Mouse (Mus musculus): ENCODE data around the gene Smyd3. TPM values are rescaled to one million over a fixed set of nuclear protein-coding genes. Genes with fewer than 3 reads are reported as not detected.
"Not testable (repeated sequence)": the region's sequence is repeated elsewhere in the genome, so short reads cannot be mapped to it uniquely, and the experiment has no call there.

Smyd3 gene
- total RNA-seq, 4 experiments from 2014 or later, result 25.1 to 28.9 (median 26.2) TPM

DNA sequence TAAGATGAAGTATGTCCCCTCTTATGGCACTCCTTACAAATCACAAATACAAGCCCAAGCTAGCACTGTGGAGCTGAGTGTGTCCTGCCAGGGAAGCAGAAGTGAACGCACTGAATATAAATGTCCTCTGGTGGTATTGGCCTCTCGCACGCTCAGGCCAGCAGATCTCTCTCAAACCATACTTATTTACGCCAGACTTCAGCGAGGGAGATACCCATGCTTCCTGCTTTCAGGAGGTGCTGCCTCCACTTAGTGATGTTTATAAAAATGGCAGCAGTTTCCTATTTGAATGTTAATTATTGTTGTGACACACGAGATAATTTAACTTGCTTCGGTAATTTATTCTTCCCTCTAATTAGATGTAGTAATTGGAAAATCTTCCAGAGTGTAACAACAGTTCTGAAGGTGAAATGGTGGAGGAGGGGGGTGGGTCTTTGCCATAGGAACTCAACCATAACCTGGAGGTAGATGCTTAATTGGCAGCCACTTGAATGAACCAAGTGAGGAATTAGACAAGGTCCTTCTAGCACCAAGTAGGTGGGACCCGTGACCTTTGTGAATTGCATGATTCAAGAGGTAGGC, 224.0 kb downstream of the Smyd3 start:
- no peak for DNase-seq (ENCODE audit: low spot score in 2 of 2)

DNA sequence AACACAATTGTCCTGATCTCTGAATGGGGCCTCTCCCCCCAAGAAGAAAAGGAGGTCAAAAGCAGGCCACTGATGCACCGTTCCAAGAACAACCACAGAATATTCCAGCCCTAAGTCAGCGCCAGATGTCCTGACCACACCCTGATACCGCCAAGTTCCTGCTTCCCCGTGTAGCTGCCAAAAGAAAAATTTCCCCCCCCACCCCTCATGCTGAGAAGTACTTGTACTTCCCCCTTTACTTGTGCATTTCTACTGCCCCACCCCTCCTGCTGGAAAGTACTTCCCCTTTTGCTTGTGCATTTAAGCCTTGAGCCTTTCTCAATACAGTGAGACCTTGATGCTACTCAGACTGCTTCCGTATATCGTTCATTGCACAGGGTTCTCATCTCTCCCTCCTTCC, 227.7 kb downstream of the Smyd3 start:
- not testable (repeated sequence) for DNase-seq (ENCODE audit: low spot score in 2 of 2)

GRCm38 (mm10) chr1:179289744-179290143, 228.1 kb downstream of the Smyd3 start:
- DNase-seq (ENCODE audit: low spot score in 2 of 2), result no peak

DNA sequence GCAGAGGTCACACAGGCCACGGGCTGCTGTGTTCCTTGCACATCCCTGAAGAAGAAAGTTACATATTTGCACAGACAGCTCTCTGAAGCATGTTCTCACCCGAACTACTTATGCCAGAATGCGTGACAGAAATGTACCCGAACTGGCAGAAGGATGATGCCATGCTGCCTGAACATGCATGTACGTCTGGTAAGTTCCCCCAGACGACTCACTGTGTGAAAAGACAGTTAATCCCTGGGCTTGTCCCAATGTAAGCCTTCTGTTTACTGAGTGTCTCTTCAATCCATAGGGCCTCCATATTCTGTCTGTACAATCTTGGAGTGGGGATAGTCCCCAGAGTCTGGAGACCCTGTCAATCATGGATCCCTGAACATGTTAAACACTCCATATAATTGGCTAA, 231.1 kb downstream of the Smyd3 start:
- DNase-seq (ENCODE audit: low spot score in 2 of 2), result no peak

DNA sequence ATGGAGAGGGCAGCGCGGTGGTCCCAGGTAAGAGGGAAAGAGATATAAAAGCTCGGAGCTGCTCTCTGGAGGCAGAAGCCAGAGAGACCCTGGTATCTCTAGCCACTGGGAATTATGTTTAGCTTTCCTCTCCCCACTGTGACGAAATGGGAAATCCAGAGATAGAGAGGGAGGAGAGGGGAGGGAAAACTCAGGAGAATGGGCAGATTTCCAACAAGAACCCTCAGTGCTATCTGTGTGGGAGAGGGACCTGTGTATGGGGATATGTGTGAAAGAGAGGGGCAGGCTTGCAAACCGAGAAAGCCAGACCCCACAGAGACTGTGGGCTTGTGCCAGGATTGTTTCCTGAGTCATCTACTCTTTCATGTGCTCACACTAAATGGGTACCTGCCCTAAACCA, 235.0 kb downstream of the Smyd3 start:
- no peak for DNase-seq (ENCODE audit: low spot score in 2 of 2)

DNA sequence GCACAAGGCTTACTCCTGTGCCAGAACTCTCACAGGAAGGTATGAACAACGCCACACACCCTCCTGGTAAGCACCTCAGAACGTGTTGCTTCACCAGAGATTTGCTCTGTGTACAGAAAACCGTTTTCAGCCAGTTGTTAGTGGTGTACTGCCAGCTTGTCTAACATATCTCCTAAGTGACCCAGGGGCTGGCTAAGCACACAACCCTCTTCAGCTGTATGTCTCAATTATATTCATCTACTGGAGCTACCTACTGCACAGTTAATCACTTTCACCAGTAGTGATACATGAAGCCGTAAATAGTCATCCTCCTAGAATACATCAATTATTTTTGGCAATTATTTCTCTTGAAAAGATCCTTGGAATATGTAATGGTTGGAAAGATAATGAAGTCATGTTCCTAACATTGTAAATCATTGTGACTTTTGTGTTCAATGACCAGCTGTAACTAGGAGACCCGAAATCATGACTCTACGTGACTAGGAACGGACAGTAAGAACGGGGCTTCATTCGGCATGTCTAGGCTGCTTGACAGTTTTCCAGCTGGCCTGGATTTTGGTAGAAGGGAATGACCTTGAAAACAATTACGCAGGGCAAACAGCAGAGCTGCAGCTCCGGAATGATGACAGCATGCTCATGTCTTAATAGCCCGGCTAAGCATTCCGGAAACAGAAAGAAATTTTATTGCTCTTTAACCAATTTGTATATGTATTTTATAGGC, 236.3 kb downstream of the Smyd3 start:
- DNase-seq (ENCODE audit: low spot score in 2 of 2), result no peak

- no peak for DNase-seq (ENCODE audit: low spot score in 2 of 2)
These were observed 238.7 kb downstream of the Smyd3 start for GRCm38 (mm10) chr1:179279116-179279515.

- DNase-seq (ENCODE audit: low spot score in 2 of 2), result no peak
These were observed 240.5 kb downstream of the Smyd3 start for GRCm38 (mm10) chr1:179277346-179277745.

- no peak for DNase-seq (ENCODE audit: low spot score in 2 of 2)
These were observed 241.0 kb downstream of the Smyd3 start for GRCm38 (mm10) chr1:179276866-179277265.

DNA sequence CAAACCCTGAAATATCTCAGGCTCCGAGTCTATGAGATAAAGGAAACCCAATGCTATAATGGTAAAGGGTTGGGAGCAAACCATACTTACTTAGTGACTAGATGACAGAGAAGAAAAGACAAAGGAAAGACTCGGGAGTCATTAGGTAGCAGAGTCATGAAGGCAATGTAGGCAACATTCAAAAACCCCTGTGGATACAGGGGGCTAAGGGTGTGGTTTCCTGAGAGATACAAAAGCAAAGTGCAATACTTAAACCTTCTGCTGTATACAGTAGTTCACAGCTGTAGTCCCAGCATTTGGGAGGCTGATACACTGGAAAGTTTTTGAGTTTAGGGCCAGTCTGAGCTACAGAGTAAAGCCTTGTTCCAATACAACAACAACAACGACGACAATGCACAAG, 244.9 kb downstream of the Smyd3 start:
- no peak for DNase-seq (ENCODE audit: low spot score in 2 of 2)

- DNase-seq (ENCODE audit: low spot score in 2 of 2), result no peak
These were observed 245.5 kb downstream of the Smyd3 start for GRCm38 (mm10) chr1:179272351-179272750.

GRCm38 (mm10) chr1:179266936-179267335, 250.9 kb downstream of the Smyd3 start:
- DNase-seq (ENCODE audit: low spot score in 2 of 2), result no peak

- no peak for DNase-seq (ENCODE audit: low spot score in 2 of 2)
These were observed 256.3 kb downstream of the Smyd3 start for GRCm38 (mm10) chr1:179261496-179261966.

GRCm38 (mm10) chr1:179255826-179256512, 261.9 kb downstream of the Smyd3 start:
- DNase-seq (ENCODE audit: low spot score in 2 of 2), result no peak

- DNase-seq (ENCODE audit: low spot score in 2 of 2), result no peak
These were observed 263.3 kb downstream of the Smyd3 start for GRCm38 (mm10) chr1:179254531-179254930.

DNA sequence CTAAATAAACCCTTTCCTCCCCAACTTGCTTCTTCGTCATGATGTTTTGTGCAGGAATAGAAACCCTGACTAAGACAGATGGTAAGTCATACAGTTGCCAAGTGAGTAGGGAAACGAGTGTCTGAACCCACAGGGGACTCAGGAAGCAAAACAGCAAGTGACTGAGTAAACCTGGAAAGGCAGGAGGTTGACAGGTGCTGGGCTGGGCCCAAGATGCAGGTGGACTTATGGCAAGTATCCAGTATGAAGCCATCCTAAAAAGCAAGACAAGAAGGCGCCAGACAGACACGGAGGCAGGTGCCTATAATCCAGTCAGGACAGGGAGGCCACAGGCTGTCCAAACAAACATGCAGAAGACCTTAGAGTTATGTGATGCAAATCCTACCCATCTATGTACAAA, 265.2 kb downstream of the Smyd3 start:
- no peak for DNase-seq (ENCODE audit: low spot score in 2 of 2)

- no peak for DNase-seq (ENCODE audit: low spot score in 2 of 2)
These were observed 267.5 kb downstream of the Smyd3 start for GRCm38 (mm10) chr1:179250388-179250787.

DNA sequence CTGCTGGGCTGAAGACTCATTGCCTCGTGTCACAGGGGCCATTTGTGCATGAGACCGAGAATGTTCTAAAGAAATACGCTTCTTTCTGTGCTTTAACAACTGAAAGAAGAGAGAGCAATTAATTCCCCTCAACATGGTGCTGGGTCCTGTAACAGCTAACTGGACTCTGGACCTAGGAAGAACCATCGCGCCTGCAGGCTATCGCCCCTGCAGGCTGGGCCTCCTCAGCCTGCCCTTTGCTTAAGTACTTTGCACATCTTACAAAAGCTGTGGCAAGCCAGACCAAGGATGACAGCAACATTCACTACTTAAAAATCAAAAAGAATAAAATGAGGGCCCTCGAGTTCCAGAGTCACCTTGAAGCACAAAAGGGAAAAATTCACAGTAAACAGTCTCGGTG, 274.3 kb downstream of the Smyd3 start:
- no peak for DNase-seq (ENCODE audit: low spot score in 2 of 2)

DNA sequence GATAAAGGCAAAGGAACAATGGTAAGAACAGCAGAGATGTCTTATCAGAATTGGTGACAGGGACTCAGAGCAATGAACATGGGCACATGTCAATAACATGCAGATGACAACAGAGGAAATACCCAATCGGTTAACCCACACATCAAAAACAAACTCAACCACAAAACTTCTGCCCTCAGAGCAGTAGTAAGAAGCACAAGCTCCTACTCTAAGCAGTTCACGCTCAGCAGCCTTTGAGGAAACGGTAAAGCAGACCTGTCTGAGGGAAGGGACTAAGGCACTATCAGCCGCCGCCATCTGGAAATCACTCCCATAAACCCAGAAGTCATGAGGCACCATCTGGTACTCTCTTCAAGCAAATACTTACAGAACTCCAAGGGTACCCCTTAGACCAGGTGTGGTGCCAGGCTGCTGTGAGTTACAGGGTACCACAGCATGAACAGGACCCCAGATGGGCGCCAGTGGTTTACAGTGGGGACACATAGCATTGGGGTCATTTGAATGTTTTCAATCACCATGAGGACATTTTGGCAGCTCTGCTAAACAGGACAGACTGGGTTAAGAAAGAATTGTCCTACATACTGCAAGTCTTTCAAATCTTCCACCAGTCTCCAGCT, 277.1 kb downstream of the Smyd3 start:
- no peak for DNase-seq (ENCODE audit: low spot score in 2 of 2)

DNA sequence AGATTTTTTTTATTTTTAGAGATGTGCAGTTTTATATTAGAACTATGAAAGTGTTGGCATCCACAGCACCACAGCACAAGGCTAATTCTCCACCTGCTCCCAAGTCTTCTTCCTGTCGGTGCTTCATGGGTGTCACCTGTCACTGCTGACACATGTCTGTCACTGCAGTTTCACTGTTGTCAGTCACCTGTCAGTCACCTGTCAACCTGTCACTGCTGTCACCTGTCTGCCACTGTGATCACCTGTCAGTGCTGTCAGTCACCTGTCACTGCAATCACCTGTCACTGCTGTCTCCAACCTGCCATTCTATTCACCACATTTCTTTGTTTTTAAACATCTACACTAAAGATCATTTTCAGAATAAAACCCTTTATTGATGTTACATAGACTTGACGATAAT, 279.2 kb downstream of the Smyd3 start:
- DNase-seq (ENCODE audit: low spot score in 2 of 2), result no peak

DNA sequence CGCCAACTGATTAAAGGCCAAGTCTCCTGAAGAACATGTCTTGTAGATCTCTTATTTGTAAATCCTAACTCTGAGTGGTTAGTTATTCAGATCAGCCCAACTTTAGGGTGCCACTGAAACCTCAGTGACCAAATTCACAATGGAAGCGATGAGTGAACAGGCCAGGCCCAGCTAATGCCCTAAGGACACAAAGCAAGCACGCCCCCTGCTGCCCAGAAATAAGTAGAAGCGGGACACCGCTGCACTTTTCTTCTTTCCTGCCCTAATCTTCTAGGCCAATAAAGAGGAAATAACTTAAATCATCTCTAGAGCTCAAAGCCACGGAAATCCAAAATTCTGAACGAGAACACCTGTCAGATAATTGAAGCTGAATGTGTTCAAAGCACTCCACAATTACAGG, 279.9 kb downstream of the Smyd3 start:
- DNase-seq (ENCODE audit: low spot score in 2 of 2), result no peak

DNA sequence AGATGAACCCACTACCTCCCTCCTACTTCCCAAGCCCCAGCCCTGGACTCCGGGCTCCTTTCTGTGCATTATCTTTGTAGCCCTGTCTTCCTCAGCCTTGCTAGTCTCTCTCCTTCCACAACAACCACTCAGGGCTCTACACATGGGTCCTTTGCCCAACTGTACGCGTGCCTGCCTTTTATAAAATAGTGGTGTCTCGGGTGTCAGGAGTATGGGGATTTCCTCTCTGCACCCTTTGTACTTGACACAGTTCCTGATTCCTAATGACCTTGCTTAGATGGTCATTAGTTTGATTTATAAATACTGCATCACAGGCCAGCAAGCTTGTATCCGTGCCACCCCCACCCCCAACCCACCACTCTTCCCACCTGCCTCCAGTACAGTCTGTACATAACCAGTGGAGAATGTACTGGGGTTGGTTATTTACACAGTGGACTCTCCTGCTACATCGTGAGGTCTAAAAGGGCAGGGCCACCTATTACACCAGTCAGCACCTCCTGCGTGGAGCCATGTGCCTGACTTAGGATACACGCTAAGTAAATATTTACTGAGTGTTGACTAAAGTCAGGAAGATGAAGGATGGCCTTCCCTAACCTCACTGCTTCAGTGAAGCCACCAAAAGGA, 281.5 kb downstream of the Smyd3 start:
- DNase-seq (ENCODE audit: low spot score in 2 of 2), result no peak

All from layer of hippocampus, adult 8-10 months (tissue).